Mouse (Mus musculus) G1E (cell line): Measurements from ENCODE around the gene Ptn.

ENCODE experiments used
- CTCF ChIP-seq: IDR thresholded peaks from 2 replicates; pipeline ENCODE4 v1.5.1; 2012; ENCODE audit warnings: low read depth, low read length, inconsistent platforms, mixed read lengths
- GATA1 ChIP-seq: IDR thresholded peaks from 2 replicates; pipeline ENCODE4 v1.6.1; 2012; ENCODE audit warnings: borderline replicate concordance, low read length, inconsistent platforms, mixed read lengths
- POLR2AphosphoS5 ChIP-seq: IDR thresholded peaks from 2 replicates; pipeline ENCODE4 v1.6.1; 2012; ENCODE audit warnings: low read depth, low read length, inconsistent platforms; ENCODE audit not compliant: insufficient replicate concordance
- TAL1 ChIP-seq: conservative IDR thresholded peaks from 2 replicates; pipeline ENCODE4 v1.6.1; 2012; ENCODE audit warnings: low read depth, low read length, inconsistent platforms, mixed read lengths

GRCm38 (mm10) chr6:36816666-36817065 lies 6.6 kb upstream of the Ptn start:
- TF ChIP-seq CTCF (no peak), GATA1 (no peak), POLR2AphosphoS5 (no peak), TAL1 (no peak)
